Mouse (Mus musculus) myocyte (in vitro differentiated cells): ENCODE measurements at regions not wholly inside any gene's neighbourhood (a gene's known extent, or its start where the extent isn't known, plus 50 kb on each side); places are given as distances from the start of the nearest gene placed in this dataset.

Source experiments
- H3K27me3 ChIP-seq: one replicate; pipeline ENCODE4 v1.6.1; 2011; ENCODE audit not compliant: control insufficient read depth, insufficient read depth, insufficient read length
- H3K36me3 ChIP-seq: one replicate; pipeline ENCODE4 v1.6.1; 2011; ENCODE audit not compliant: control insufficient read depth, insufficient read depth
- H3K4me2 ChIP-seq: one replicate; pipeline ENCODE4 v1.6.1; 2011; ENCODE audit warnings: low read depth, control low read depth
- H3K4me3 ChIP-seq: one replicate; pipeline ENCODE4 v1.5.1; 2011; ENCODE audit warnings: mild to moderate bottlenecking, control low read depth, moderate library complexity
- H3K79me2 ChIP-seq: one replicate; pipeline ENCODE4 v1.6.1; 2011; ENCODE audit not compliant: control insufficient read depth, insufficient read depth
- H3ac ChIP-seq: one replicate; pipeline ENCODE4 v1.6.1; 2011; ENCODE audit not compliant: control insufficient read depth, insufficient read length
- CEBPB ChIP-seq: IDR thresholded peaks from 2 replicates; pipeline ENCODE4 v1.6.1; 2011; ENCODE audit warnings: mild to moderate bottlenecking, moderate library complexity; ENCODE audit not compliant: poor library complexity, insufficient read depth, severe bottlenecking
- E2F4 ChIP-seq: IDR thresholded peaks from one replicate; pipeline ENCODE4 v1.6.1; 2011; ENCODE audit warnings: mild to moderate bottlenecking, control low read depth, moderate library complexity; ENCODE audit not compliant: insufficient read depth
- MAX ChIP-seq: IDR thresholded peaks from one replicate; pipeline ENCODE4 v1.6.1; 2011; ENCODE audit warnings: low read depth, mild to moderate bottlenecking, control low read depth
- MYOD1 ChIP-seq, 3 experiments: IDR thresholded peaks; one replicate each; pipeline ENCODE4 v1.6.1; 2011; ENCODE audit warnings: control low read depth in 2 of 3, low read depth in 2 of 3, mild to moderate bottlenecking in 2 of 3, moderate library complexity in 1 of 3; ENCODE audit not compliant: insufficient read length in 2 of 3, control insufficient read depth in 1 of 3
- MYOG ChIP-seq, 3 experiments: IDR thresholded peaks; one replicate each; pipeline ENCODE4 v1.6.1; 2011; ENCODE audit warnings: control low read depth in 2 of 3, low read depth in 2 of 3, mild to moderate bottlenecking in 2 of 3; ENCODE audit not compliant: insufficient read length in 2 of 3, control insufficient read depth in 1 of 3, insufficient read depth in 1 of 3
- POLR2A ChIP-seq: IDR thresholded peaks from one replicate; pipeline ENCODE4 v1.6.1; 2011; ENCODE audit warnings: low read depth, mild to moderate bottlenecking, control low read depth, moderate library complexity; ENCODE audit not compliant: insufficient read length
- POLR2AphosphoS2 ChIP-seq: IDR thresholded peaks from one replicate; pipeline ENCODE4 v1.6.1; 2011; ENCODE audit warnings: low read depth, control low read depth; ENCODE audit not compliant: insufficient read length
- REST ChIP-seq: IDR thresholded peaks from one replicate; pipeline ENCODE4 v1.6.1; 2011; ENCODE audit warnings: mild to moderate bottlenecking, control low read depth, moderate library complexity; ENCODE audit not compliant: insufficient read depth, insufficient read length
- SRF ChIP-seq: IDR thresholded peaks from one replicate; pipeline ENCODE4 v1.6.1; 2011; ENCODE audit warnings: low read depth; ENCODE audit not compliant: control insufficient read depth, insufficient read length
- TCF12 ChIP-seq: IDR thresholded peaks from one replicate; pipeline ENCODE4 v1.6.1; 2011; ENCODE audit warnings: mild to moderate bottlenecking, control low read depth; ENCODE audit not compliant: poor library complexity, insufficient read depth, severe bottlenecking
- TCF3 ChIP-seq: IDR thresholded peaks from one replicate; pipeline ENCODE4 v1.6.1; 2011; ENCODE audit warnings: low read depth, control low read depth; ENCODE audit not compliant: insufficient read length
- USF1 ChIP-seq: IDR thresholded peaks from one replicate; pipeline ENCODE4 v1.6.1; 2011; ENCODE audit warnings: low read depth, mild to moderate bottlenecking, control low read depth, moderate library complexity

DNA sequence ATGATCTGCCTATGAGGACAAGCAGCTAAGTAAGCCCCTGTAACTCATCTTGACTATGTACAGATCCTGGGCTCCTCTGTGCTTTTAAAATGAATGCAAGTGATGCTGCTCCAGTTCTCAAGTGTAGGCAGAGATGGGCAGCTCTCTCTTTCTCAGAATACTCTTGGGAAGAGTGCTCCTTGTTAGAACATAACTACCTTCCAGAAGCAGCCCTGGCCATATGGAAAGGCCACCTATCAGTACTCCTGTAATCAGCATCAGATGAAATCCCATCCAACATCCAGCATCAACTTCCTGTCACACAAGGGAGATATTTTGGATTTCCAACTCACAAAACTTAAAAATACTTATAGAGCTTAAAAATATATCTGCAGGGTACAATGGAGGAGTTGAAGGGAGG, 509.8 kb downstream of the Anxa1 start:
- Histone ChIP-seq H3K27me3 (no peaks in the 10 kb centered on the region), H3K4me3 (no peak overlapping the region), H3K4me2 (no peak overlapping the region), H3K36me3 (no peaks in the 10 kb centered on the region), H3ac (no peak overlapping the region), H3K79me2 (no peaks in the 10 kb centered on the region)
- TF ChIP-seq POLR2A (no peak), POLR2AphosphoS2 (no peak), USF1 (no peak), SRF (no peak), MAX (no peak), TCF12 (no peak), REST (no peak), MYOD1 (IDR thresholded peaks at IDR 0.05; ENCODE audit: control insufficient read depth in 1 of 3, insufficient read length in 2 of 3, low read depth in 2 of 3) (no peak), MYOG (IDR thresholded peaks at IDR 0.05; ENCODE audit: control insufficient read depth in 1 of 3, insufficient read depth in 1 of 3, insufficient read length in 2 of 3, low read depth in 2 of 3) (no peak), TCF3 (no peak), E2F4 (no peak)

DNA sequence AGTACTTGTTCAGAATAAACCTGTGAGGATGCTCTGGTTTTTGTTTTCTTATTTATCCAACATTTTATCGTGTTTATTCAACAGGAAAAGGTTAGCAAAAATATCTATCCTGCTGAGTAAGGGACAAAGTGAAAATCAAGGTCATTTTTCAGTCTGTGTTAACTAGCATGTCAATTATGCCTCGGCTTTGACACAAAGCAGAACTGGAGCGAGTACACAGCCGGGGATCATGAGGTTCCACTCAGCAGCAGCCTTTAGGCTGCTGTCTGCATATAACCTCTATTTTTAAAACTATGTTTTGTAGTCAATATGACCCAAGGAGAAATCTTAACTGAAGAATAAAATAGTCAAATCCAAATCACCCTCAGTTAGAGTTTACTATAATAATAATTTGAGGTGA, 542.6 kb downstream of the Anxa1 start:
- Histone ChIP-seq H3ac (no peak overlapping the region), H3K79me2 (no peaks in the 10 kb centered on the region), H3K4me3 (no peak overlapping the region), H3K27me3 (no peaks in the 10 kb centered on the region), H3K4me2 (no peak overlapping the region), H3K36me3 (no peaks in the 10 kb centered on the region)
- TF ChIP-seq CEBPB (no peak), E2F4 (no peak)

DNA sequence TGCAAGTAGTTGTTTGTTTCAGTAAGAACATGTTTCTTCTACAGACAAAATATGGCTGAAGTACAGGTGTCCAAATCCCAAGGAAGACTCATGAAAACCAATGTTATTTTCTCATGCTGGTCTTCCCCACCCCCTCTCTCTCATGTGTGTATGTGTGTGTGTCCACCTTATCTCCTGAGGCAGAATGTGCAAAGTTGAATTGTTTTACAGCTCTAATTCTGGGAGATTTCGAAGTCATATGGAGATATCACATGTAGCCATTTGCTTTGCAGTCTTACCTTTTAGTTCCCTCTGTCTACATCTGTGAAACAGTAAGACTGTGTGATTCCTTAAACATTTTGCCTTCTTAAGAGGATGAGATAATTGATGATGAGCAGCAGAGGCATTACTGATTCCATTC, 582.8 kb downstream of the Anxa1 start:
- H3K4me3 ChIP-seq: no peak overlapping the region
- no peaks in the 10 kb centered on the region for H3K27me3 ChIP-seq
- H3K4me2 ChIP-seq: no peak overlapping the region
- no peak overlapping the region for H3ac ChIP-seq
- H3K79me2 ChIP-seq: no peaks in the 10 kb centered on the region
- no peaks in the 10 kb centered on the region for H3K36me3 ChIP-seq
- TF ChIP-seq MYOD1 (IDR thresholded peaks at IDR 0.05; ENCODE audit: control insufficient read depth in 1 of 3, insufficient read length in 2 of 3, low read depth in 2 of 3) (no peak), TCF3 (no peak), TCF12 (no peak), USF1 (no peak), POLR2A (no peak), CEBPB (no peak), POLR2AphosphoS2 (no peak), REST (no peak), MYOG (IDR thresholded peaks at IDR 0.05; ENCODE audit: control insufficient read depth in 1 of 3, insufficient read depth in 1 of 3, insufficient read length in 2 of 3, low read depth in 2 of 3) (no peak), E2F4 (no peak), SRF (no peak), MAX (no peak)

- TF ChIP-seq TCF12 (no peak), MYOD1 (IDR thresholded peaks at IDR 0.05; ENCODE audit: control insufficient read depth in 1 of 3, insufficient read length in 2 of 3, low read depth in 2 of 3) (no peak), CEBPB (no peak), REST (no peak), MYOG (IDR thresholded peaks at IDR 0.05; ENCODE audit: control insufficient read depth in 1 of 3, insufficient read depth in 1 of 3, insufficient read length in 2 of 3, low read depth in 2 of 3) (no peak), TCF3 (no peak), E2F4 (no peak)
- H3K36me3 ChIP-seq: no peaks in the 10 kb centered on the region
- H3ac ChIP-seq: no peak overlapping the region
- no peaks in the 10 kb centered on the region for H3K27me3 ChIP-seq
- H3K4me3 ChIP-seq: no peak overlapping the region
- no peaks in the 10 kb centered on the region for H3K79me2 ChIP-seq
- H3K4me2 ChIP-seq: no peak overlapping the region
These were observed 596.9 kb downstream of the Anxa1 start for GRCm38 (mm10) chr19:19793835-19794234.

DNA sequence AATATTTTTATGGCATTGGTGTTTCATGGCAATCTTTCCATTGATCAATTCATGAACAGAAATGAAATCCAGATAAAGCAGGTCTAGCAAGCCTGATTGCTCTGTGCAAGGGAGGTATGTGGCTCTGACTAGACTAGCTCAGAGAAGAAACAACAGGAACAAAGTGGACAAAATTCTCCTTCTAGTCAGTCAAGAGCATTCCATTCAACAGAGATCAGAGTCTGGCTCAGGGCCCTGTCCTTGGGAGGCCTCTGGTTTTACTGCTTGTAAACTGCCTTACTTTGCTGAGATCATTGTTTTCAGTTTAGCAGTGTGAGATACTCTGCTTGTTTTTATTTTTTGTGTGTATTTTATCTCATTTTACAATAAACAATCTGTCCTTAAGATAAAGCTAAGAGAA, 607.2 kb downstream of the Anxa1 start:
- no peak overlapping the region for H3ac ChIP-seq
- no peaks in the 10 kb centered on the region for H3K79me2 ChIP-seq

More for the DNA sequence above, 607.2 kb downstream of the Anxa1 start:
- H3K36me3 ChIP-seq: no peaks in the 10 kb centered on the region
- H3K27me3 ChIP-seq: no peaks in the 10 kb centered on the region
- no peak for TF ChIP-seq POLR2A
- no peak for TF ChIP-seq POLR2AphosphoS2
- no peak for TF ChIP-seq TCF3
- no peak for TF ChIP-seq MYOG (IDR thresholded peaks at IDR 0.05; ENCODE audit: control insufficient read depth in 1 of 3, insufficient read depth in 1 of 3, insufficient read length in 2 of 3, low read depth in 2 of 3)
- no peak for TF ChIP-seq USF1
- no peak for TF ChIP-seq MYOD1 (IDR thresholded peaks at IDR 0.05; ENCODE audit: control insufficient read depth in 1 of 3, insufficient read length in 2 of 3, low read depth in 2 of 3)
- no peak for TF ChIP-seq REST
- no peak for TF ChIP-seq MAX
- no peak for TF ChIP-seq CEBPB
- no peak for TF ChIP-seq E2F4
- no peak for TF ChIP-seq SRF
- no peak for TF ChIP-seq TCF12
- no peak overlapping the region for H3K4me3 ChIP-seq
- H3K4me2 ChIP-seq: no peak overlapping the region
